Mouse (Mus musculus) liver, embryonic 14.5 days (tissue): ENCODE measurements at regions not wholly inside any gene's neighbourhood (a gene's known extent, or its start where the extent isn't known, plus 50 kb on each side); places are given as distances from the start of the nearest gene placed in this dataset.

Experiments
- CTCF ChIP-seq: IDR thresholded peaks from 2 replicates; pipeline ENCODE4 v1.5.1; 2016; ENCODE audit warnings: antibody characterized with exemption, low read depth, control low read depth
- EP300 ChIP-seq: IDR thresholded peaks from 2 replicates; pipeline ENCODE4 v1.6.1; 2016; ENCODE audit warnings: antibody characterized with exemption, low read depth

DNA sequence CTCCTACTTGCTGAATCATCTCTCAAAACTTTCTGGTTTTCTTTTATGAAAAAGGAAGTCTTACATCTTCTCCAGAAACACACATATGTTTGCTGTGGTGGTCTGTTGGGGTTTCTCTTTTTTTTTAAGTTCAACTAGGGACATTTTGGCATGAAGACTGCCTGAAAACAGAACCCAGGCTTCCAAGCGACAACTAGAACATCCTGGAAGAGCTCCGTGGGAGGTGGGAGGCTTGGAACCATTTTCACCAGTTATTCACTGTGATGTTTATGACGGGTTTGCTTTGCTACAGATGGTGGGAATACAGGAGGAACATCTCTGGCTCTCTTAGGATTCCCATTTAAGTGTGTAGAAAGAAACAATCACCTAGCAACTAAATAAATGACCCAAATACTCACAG, 154.5 kb downstream of the Lnpk start:
- TF ChIP-seq CTCF (no peak), EP300 (no peak)
